Mouse (Mus musculus): ENCODE results near the gene Uqcc1.
"Not testable (repeated sequence)": the region's sequence is repeated elsewhere in the genome, so short reads cannot be mapped to it uniquely, and the experiment has no call there.

DNA sequence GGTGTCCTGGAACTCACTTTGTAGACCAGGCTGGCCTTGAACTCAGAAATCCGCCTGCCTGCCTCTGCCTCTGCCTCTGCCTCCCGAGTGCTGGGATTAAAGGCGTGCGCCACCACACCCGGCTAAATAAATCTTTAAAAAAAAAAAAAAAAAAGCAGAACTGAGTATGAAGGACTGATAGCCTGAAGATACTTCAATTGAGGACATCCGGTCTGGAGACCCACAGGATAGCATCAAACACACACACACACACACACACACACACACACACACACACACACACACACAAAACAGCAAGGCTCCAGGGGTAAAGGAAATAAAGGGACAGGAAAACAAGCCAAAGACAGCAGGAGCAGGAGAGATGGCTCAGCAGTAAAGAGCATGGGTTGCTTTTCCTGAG lies 4.9 kb downstream of the Uqcc1 start:
- TF ChIP-seq POLR2A, CTCF (IDR thresholded peaks at IDR 0.05; ENCODE audit: insufficient read depth, low read depth, low read length): not testable (repeated sequence)
